Mouse (Mus musculus) spleen, postnatal 10 days (tissue): ENCODE data around the gene Apol7a.

Experiments used
- DNase-seq, 2 experiments: peaks; one replicate each; pipeline ENCODE4 v3.0.0; 2021 to 2022; ENCODE audit warnings: low spot score in 2 of 2

The Apol7a gene

GRCm38 (mm10) chr15:77376920-77377319 lies 22.0 kb downstream of the Apol7a start:
- DNase-seq: no peak

DNA sequence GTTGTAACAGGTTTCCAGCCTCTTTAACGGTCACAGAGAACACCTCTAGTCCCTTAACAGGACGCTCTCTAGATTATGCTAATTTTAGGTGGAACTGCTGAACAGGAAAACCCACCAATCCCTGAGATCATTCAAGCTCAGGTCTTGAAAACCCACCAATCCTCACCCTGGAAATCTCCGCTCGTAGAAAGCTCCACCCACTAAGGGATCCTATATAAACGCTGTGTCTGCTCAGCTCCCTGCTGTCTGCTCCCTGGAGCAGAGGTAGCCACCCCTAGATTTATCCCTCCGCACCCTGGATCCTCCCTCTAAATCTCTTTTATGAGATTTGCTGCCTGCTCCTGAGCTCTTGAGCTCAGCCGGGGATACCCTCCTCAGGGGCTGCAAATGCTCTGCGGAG lies 28.3 kb downstream of the Apol7a start:
- no peak for DNase-seq

DNA sequence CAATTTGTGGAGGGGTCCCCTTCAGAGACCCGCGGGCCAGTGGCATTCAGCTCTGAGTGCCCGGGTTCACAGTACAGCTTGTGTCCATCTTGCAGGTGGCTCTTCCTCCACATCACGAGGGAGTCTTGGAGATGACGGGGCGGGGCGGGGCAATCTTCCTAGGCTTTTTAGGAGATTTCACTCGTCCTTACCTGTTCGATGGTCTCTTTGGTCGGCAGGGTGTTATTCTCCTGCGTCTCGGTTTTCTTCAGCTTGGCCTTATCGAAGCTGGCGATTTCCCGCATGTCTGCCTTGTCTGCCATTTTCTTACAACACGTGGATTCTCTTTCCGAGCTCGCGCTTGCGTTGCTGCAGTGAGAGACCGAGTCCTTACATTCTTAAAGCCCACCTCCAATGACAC lies 28.9 kb downstream of the Apol7a start:
- no peak for DNase-seq

DNA sequence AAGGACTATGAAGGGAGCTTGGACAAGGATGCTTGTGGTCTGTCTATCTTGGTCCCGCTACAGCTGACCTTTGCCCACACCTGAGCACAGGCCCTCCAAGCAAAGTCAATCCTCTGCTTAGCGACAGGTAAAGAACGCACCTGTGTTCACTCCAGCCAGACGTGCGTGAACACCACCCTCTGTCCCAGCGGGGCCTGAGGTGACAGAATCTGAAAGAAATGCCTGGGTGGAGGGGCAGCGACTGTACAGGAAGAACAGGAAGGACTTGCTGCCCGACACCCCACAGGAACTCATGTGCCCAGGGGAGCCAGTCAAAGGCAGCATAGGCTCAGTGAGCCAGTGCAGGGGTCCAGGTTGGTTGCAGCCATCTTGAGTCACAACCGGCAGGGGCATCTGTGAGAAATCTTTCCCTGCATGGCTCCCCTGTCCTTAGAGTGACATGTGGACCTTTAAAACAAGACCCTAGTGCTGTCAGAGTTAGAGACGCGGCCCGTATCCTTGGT lies 30.0 kb downstream of the Apol7a start:
- DNase-seq: no peak

DNA sequence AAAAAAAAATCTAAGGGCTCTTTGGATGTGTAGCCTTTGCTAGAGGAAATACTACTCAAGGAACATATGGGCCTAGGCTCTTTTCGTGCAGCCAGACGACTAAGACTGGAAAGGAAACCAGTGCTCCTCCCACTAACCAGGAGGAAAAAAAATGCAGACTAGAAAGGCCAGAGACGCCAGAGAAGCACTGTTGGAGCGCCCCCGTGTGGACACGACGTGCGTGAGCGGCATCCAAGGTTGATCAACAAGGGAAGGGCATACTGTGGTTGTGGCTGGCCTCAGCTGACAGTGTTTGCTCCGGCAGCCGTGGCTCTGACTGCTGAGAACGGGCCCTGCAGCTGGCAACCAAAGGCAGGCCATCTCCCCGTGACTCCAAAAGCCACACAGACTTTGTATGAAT lies 30.8 kb downstream of the Apol7a start:
- DNase-seq: peak; percentile 59 to 84

DNA sequence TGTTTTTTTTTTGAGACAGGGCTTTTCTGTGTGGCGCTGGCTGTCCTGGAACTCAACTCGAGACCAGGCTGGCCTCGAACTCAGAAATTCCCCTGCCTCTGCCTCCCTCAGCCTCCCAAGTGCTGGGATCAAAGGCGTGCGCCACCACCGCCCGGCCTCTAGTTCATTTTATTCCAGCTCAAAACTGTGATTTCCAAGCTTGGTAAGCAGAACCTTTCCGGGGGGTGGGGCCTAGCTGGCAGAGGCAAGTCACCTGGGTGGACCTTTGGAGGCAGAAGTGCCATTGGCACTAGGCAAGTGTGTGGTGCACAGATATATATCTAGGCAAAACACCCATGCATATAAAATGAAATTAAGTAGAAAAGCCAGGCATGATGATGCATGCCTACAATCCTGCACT lies 31.4 kb downstream of the Apol7a start:
- DNase-seq: no peak

- peak; percentile 12 to 73 for DNase-seq
Measured at GRCm38 (mm10) chr15:77366706-77367484, 32.0 kb downstream of the Apol7a start.

GRCm38 (mm10) chr15:77365700-77366570 lies 33.0 kb downstream of the Apol7a start:
- no peak for DNase-seq

- no peak for DNase-seq
Measured at GRCm38 (mm10) chr15:77364026-77364425, 34.9 kb downstream of the Apol7a start.

GRCm38 (mm10) chr15:77363578-77363977 lies 35.3 kb downstream of the Apol7a start:
- no peak for DNase-seq

GRCm38 (mm10) chr15:77362952-77363351 lies 36.0 kb downstream of the Apol7a start:
- DNase-seq: no peak

GRCm38 (mm10) chr15:77359905-77360304 lies 39.0 kb downstream of the Apol7a start:
- no peak for DNase-seq

DNA sequence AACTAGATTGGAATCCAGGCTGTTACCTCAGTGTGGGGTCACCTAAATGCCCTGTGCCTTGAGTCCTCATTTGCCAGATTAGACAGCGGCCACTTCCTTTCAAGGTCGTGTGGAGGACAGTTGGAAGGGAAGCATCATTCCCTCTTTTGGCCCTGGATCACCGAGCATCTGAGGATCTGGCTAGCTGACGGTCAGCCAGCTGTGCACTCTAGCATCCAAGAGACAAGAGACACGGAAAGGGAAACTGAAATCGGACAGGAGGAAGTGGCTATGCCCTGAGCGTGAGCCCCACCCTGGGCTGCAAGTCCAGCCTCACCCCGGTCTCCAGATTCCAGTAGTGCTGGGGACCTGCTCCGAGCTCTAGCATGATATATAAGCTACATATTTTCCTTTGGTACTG lies 39.4 kb downstream of the Apol7a start:
- DNase-seq: no peak

DNA sequence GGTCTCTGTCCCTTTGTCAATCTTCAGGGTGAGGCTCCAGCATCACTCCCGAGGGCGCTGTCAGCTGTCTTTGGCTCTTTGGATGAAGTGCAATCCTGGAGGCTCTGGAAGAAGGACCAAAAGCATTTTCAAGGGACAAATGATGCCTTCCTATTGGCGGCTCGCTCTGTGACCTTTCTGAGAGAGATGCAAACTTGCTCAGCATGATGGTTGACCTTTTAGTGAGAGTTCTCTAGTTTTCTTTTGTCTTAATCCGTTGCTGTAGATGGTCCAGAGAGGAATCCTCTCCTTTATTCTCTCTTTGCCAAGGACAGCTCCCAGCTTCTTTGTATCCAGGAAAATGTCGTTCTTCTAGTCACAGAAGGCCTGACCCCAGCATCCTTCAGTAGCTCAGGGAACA lies 39.8 kb downstream of the Apol7a start:
- DNase-seq: no peak

DNA sequence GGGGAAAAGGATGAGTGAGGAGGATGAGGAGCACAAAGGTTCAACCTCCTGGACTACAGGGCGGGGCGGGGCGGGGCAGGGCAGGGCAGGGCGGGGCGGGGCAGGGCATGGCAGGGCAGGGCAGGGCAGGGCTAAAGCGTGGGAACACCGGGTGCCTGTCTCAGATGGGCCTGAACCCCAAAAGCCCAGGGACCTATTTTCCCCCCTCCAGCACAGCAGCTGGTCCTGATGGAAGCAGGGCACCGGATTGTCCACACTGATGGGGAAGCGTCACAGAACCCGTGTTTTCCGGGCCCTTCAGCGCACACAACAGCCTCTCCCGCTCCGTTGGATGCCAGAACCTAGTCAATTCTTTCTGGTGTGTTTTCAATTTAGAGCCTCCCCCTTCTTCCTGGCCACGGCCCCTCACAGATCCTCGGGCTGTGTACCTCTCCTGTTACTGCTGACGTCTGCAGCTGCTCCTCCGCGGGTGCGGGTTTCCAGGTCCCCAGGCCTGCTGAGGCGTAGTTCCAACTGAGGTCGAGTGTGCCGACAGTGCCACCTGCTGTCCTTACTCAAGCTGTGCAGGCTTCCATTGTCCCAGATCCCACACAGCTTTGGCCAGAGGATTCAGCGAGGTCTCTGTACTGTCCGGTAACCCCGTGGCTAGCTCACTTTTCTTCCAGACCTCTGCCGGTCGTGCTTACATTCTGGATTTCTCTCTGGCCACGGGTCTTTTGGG lies 40.4 kb downstream of the Apol7a start:
- DNase-seq: peak; percentile 16 to 63

- no peak for DNase-seq
Measured at GRCm38 (mm10) chr15:77356248-77356810, 42.6 kb downstream of the Apol7a start.

- no peak for DNase-seq
Measured at GRCm38 (mm10) chr15:77354848-77355551, 43.9 kb downstream of the Apol7a start.

GRCm38 (mm10) chr15:77354496-77354847 lies 44.4 kb downstream of the Apol7a start:
- no peak for DNase-seq

DNA sequence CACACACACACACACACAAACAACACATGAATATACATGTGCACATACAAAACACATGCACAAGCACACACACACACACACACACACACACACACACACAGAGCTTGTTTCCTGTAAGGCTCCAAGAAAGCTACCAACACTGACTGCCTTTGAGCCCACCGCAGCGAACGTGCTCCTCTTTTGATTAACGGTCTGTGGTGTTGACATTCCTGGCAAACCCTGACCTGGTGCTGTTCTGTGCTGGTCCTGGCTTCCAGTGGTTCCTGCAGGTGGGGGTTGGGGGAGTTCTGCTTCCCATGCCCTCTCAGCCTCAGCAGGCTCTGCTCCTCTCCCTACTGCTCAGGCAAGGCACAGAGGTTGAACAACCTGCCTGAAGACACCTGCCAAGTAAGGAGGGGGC lies 45.1 kb downstream of the Apol7a start:
- no peak for DNase-seq

DNA sequence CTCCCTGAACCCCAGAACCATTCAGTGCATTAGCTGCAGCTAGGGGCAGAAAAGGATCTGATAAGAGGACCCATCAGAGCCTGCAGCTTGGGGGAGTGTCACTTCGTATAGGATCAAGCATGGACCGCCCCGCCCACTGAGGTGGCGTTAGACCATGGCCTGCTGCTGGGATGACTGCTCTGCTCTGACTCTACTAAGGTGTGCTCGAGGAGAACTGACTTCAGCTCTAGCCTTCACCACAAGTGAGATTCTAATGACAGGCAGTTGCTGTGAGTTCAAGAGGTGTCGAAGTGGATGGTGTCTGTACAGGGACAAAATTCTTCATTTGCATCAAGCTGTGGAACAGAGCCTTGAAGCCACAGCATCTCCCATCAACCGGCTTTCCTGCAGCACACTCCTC lies 46.0 kb downstream of the Apol7a start:
- no peak for DNase-seq

DNA sequence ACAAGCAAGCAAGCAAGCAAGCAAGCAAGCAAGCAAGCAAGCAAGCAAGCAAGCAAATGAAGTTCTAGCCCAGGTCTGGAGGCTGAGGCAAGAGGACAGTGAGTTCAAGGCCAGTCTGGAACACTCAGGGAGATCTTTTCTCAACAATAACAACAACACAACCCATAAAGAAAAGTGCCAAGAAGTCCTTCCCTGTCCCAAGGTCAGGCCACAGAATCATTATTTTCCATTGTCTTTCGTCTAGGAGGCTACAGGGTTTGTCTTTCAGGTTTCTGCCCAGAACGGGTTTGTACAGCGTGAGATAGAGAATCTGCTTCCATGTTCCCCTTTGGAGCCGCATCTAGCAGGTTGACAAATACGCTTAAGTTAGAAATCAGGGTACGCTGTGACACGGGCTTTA lies 48.8 kb downstream of the Apol7a start:
- DNase-seq: no peak
